Mouse (Mus musculus): Measurements from ENCODE around the gene Arv1. TPM values are rescaled to one million over a fixed set of nuclear protein-coding genes. Genes with fewer than 3 reads are reported as not detected.

The Arv1 gene
- polyA plus RNA-seq, 1 experiment from 2014 or later = 18.5 TPM

- no peak for ATAC-seq (replicated peaks; ENCODE audit: low FRiP score, low read depth)
- Histone ChIP-seq H3K4me1 (replicated peaks; ENCODE audit: insufficient read depth, low read length) (peaks cover 18% of the 10 kb centered on the region), H3K27me3 (ENCODE audit: insufficient read depth, low read length) (no peaks in the 10 kb centered on the region), H3K4me3 (replicated peaks; ENCODE audit: low read depth, low read length) (no peak overlapping the region), H3K9me3 (replicated peaks; ENCODE audit: low read length) (no peaks in the 10 kb centered on the region), H3K4me2 (ENCODE audit: low read length) (0 out of 2 replicates have a peak overlapping the region, but pooled peaks have one; percentile 5), H3K36me3 (ENCODE audit: insufficient read depth, low read length) (no peaks in the 10 kb centered on the region), H3K9ac (ENCODE audit: low read depth, low read length) (no peak overlapping the region), H3K27ac (peak overlapping the region; percentile 60)
- no peak for DNase-seq (ENCODE audit: low spot score)
- no peak for TF ChIP-seq CTCF (IDR thresholded peaks at IDR 0.05; ENCODE audit: low read depth)
- 45% methylated on average over 4 of the region's 4 CpGs for WGBS
These were observed 32.9 kb downstream of the Arv1 start for GRCm38 (mm10) chr8:124754792-124755190.

GRCm38 (mm10) chr8:124755481-124755880 is 33.5 kb downstream of the Arv1 start:
- no peak overlapping the region for H3K4me2 ChIP-seq (ENCODE audit: low read length)
- H3K4me1 ChIP-seq (replicated peaks; ENCODE audit: insufficient read depth, low read length) = peaks cover 18% of the 10 kb centered on the region
- no peak overlapping the region for H3K27ac ChIP-seq
- no peaks in the 10 kb centered on the region for H3K9me3 ChIP-seq (replicated peaks; ENCODE audit: low read length)
- no peaks in the 10 kb centered on the region for H3K27me3 ChIP-seq (ENCODE audit: insufficient read depth, low read length)
- DNase-seq (ENCODE audit: low spot score) (no peak), ATAC-seq (replicated peaks; ENCODE audit: low FRiP score, low read depth) (no peak)
- no peaks in the 10 kb centered on the region for H3K36me3 ChIP-seq (ENCODE audit: insufficient read depth, low read length)
- WGBS = 81% methylated on average over 8 of the region's 8 CpGs
- H3K9ac ChIP-seq (ENCODE audit: low read depth, low read length) = no peak overlapping the region
- H3K4me3 ChIP-seq (replicated peaks; ENCODE audit: low read depth, low read length) = no peak overlapping the region
- TF ChIP-seq CTCF (IDR thresholded peaks at IDR 0.05; ENCODE audit: low read depth) = no peak

GRCm38 (mm10) chr8:124756153-124756552 is 34.2 kb downstream of the Arv1 start:
- Histone ChIP-seq H3K4me1 (replicated peaks; ENCODE audit: insufficient read depth, low read length) (peaks cover 15% of the 10 kb centered on the region), H3K27me3 (ENCODE audit: insufficient read depth, low read length) (no peaks in the 10 kb centered on the region), H3K9me3 (replicated peaks; ENCODE audit: low read length) (no peaks in the 10 kb centered on the region), H3K36me3 (ENCODE audit: insufficient read depth, low read length) (no peaks in the 10 kb centered on the region), H3K27ac (no peak overlapping the region), H3K4me2 (ENCODE audit: low read length) (no peak overlapping the region), H3K9ac (ENCODE audit: low read depth, low read length) (no peak overlapping the region), H3K4me3 (replicated peaks; ENCODE audit: low read depth, low read length) (no peak overlapping the region)
- WGBS = 67% methylated on average over 2 of the region's 2 CpGs
- ATAC-seq (replicated peaks; ENCODE audit: low FRiP score, low read depth) = no peak
- TF ChIP-seq CTCF (IDR thresholded peaks at IDR 0.05; ENCODE audit: low read depth) = no peak
- DNase-seq (ENCODE audit: low spot score) = no peak

- WGBS = 73% methylated on average over 5 of the region's 5 CpGs
- no peak overlapping the region for H3K4me3 ChIP-seq (replicated peaks; ENCODE audit: low read depth, low read length)
- H3K27me3 ChIP-seq (ENCODE audit: insufficient read depth, low read length) = no peaks in the 10 kb centered on the region
- TF ChIP-seq CTCF (IDR thresholded peaks at IDR 0.05; ENCODE audit: low read depth) = no peak
- no peak overlapping the region for H3K4me2 ChIP-seq (ENCODE audit: low read length)
- no peaks in the 10 kb centered on the region for H3K9me3 ChIP-seq (replicated peaks; ENCODE audit: low read length)
- H3K27ac ChIP-seq = no peak overlapping the region
- DNase-seq (ENCODE audit: low spot score) (no peak), ATAC-seq (replicated peaks; ENCODE audit: low FRiP score, low read depth) (no peak)
- no peaks in the 10 kb centered on the region for H3K36me3 ChIP-seq (ENCODE audit: insufficient read depth, low read length)
- H3K4me1 ChIP-seq (replicated peaks; ENCODE audit: insufficient read depth, low read length) = peaks cover 12% of the 10 kb centered on the region; the same call in 1 of the 2 replicates
- no peak overlapping the region for H3K9ac ChIP-seq (ENCODE audit: low read depth, low read length)
These were observed 34.7 kb downstream of the Arv1 start for GRCm38 (mm10) chr8:124756601-124757000.

- no peak overlapping the region for H3K4me3 ChIP-seq (replicated peaks; ENCODE audit: low read depth, low read length)
- 43% methylated on average over 3 of the region's 3 CpGs for WGBS
- TF ChIP-seq CTCF (IDR thresholded peaks at IDR 0.05; ENCODE audit: low read depth) = peak; percentile 68
- H3K9ac ChIP-seq (ENCODE audit: low read depth, low read length) = no peak overlapping the region
- H3K9me3 ChIP-seq (replicated peaks; ENCODE audit: low read length) = no peaks in the 10 kb centered on the region
- peaks cover 12% of the 10 kb centered on the region; the same call in 1 of the 2 replicates for H3K4me1 ChIP-seq (replicated peaks; ENCODE audit: insufficient read depth, low read length)
- DNase-seq (ENCODE audit: low spot score) (peak; percentile 24), ATAC-seq (replicated peaks; ENCODE audit: low FRiP score, low read depth) (no peak)
- no peak overlapping the region for H3K4me2 ChIP-seq (ENCODE audit: low read length)
- H3K27ac ChIP-seq = no peak overlapping the region
- no peaks in the 10 kb centered on the region for H3K27me3 ChIP-seq (ENCODE audit: insufficient read depth, low read length)
- H3K36me3 ChIP-seq (ENCODE audit: insufficient read depth, low read length) = no peaks in the 10 kb centered on the region
These were observed 36.6 kb downstream of the Arv1 start for GRCm38 (mm10) chr8:124758544-124758943.

- no peaks in the 10 kb centered on the region for H3K9me3 ChIP-seq (replicated peaks; ENCODE audit: low read length)
- H3K4me1 ChIP-seq (replicated peaks; ENCODE audit: insufficient read depth, low read length) = no peaks in the 10 kb centered on the region
- H3K4me3 ChIP-seq (replicated peaks; ENCODE audit: low read depth, low read length) = no peak overlapping the region
- H3K9ac ChIP-seq (ENCODE audit: low read depth, low read length) = no peak overlapping the region
- DNase-seq (ENCODE audit: low spot score) = no peak
- H3K4me2 ChIP-seq (ENCODE audit: low read length) = no peak overlapping the region
- no peaks in the 10 kb centered on the region for H3K36me3 ChIP-seq (ENCODE audit: insufficient read depth, low read length)
- WGBS = 55% methylated on average over 7 of the region's 7 CpGs
- H3K27me3 ChIP-seq (ENCODE audit: insufficient read depth, low read length) = no peaks in the 10 kb centered on the region
- no peak for ATAC-seq (replicated peaks; ENCODE audit: low FRiP score, low read depth)
- TF ChIP-seq CTCF (IDR thresholded peaks at IDR 0.05; ENCODE audit: low read depth) = no peak
- no peak overlapping the region for H3K27ac ChIP-seq
These were observed 41.1 kb downstream of the Arv1 start for GRCm38 (mm10) chr8:124763061-124763460.

- Histone ChIP-seq H3K9ac (ENCODE audit: low read depth, low read length) (no peak overlapping the region), H3K4me2 (ENCODE audit: low read length) (no peak overlapping the region), H3K27ac (no peak overlapping the region), H3K9me3 (replicated peaks; ENCODE audit: low read length) (no peaks in the 10 kb centered on the region), H3K4me3 (replicated peaks; ENCODE audit: low read depth, low read length) (no peak overlapping the region), H3K27me3 (ENCODE audit: insufficient read depth, low read length) (no peaks in the 10 kb centered on the region), H3K4me1 (replicated peaks; ENCODE audit: insufficient read depth, low read length) (no peaks in the 10 kb centered on the region), H3K36me3 (ENCODE audit: insufficient read depth, low read length) (no peaks in the 10 kb centered on the region)
- ATAC-seq (replicated peaks; ENCODE audit: low FRiP score, low read depth) (no peak), DNase-seq (ENCODE audit: low spot score) (no peak)
- 64% methylated on average over 2 of the region's 2 CpGs for WGBS
- no peak for TF ChIP-seq CTCF (IDR thresholded peaks at IDR 0.05; ENCODE audit: low read depth)
These were observed 50.5 kb downstream of the Arv1 start for GRCm38 (mm10) chr8:124772389-124772788.

All from kidney, postnatal 0 days (tissue).